Mouse (Mus musculus): Measurements from ENCODE around the gene Lrrc61.

Gene Lrrc61

GRCm38 (mm10) chr6:48546858-48547257 is 7.7 kb upstream of the Lrrc61 start:
- no peak for DNase-seq (ENCODE audit: low spot score in 2 of 2)

- no peak for DNase-seq (ENCODE audit: low spot score in 2 of 2)
These were observed 6.3 kb upstream of the Lrrc61 start for GRCm38 (mm10) chr6:48548314-48548713.

- peak in 1 of 2 experiments; percentile 29 for DNase-seq (ENCODE audit: low spot score in 2 of 2)
These were observed 1.7 kb upstream of the Lrrc61 start for GRCm38 (mm10) chr6:48552918-48553317.

DNA sequence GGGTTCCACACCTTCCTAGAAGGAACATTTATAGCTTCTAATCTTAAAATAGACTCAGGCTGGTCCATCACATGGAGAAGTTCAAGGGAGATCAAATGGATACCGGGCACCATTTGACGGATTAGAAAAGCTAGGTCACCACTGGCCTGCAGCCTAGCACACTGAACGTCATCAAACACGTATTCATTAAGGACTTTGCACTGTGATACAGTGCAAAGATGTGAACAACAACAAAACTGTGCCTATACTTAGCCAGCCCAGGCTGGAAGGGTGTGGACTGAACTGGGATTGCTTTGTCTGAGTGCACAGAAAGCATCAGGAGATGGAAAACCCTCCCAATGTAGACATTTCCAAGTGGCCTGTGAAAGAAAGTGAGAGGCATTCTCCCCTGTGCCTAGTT is 777 bp upstream of the Lrrc61 start:
- no peak for DNase-seq (ENCODE audit: low spot score in 2 of 2)

GRCm38 (mm10) chr6:48555104-48555890 is 701 bp downstream of the Lrrc61 start:
- no peak for DNase-seq (ENCODE audit: low spot score in 2 of 2)

GRCm38 (mm10) chr6:48555956-48556355 is 1.4 kb downstream of the Lrrc61 start:
- DNase-seq (ENCODE audit: low spot score in 2 of 2): no peak

GRCm38 (mm10) chr6:48565693-48566310 is 11.2 kb downstream of the Lrrc61 start:
- no peak for DNase-seq (ENCODE audit: low spot score in 2 of 2)

- no peak for DNase-seq (ENCODE audit: low spot score in 2 of 2)
These were observed 11.7 kb downstream of the Lrrc61 start for GRCm38 (mm10) chr6:48566312-48566711.

DNA sequence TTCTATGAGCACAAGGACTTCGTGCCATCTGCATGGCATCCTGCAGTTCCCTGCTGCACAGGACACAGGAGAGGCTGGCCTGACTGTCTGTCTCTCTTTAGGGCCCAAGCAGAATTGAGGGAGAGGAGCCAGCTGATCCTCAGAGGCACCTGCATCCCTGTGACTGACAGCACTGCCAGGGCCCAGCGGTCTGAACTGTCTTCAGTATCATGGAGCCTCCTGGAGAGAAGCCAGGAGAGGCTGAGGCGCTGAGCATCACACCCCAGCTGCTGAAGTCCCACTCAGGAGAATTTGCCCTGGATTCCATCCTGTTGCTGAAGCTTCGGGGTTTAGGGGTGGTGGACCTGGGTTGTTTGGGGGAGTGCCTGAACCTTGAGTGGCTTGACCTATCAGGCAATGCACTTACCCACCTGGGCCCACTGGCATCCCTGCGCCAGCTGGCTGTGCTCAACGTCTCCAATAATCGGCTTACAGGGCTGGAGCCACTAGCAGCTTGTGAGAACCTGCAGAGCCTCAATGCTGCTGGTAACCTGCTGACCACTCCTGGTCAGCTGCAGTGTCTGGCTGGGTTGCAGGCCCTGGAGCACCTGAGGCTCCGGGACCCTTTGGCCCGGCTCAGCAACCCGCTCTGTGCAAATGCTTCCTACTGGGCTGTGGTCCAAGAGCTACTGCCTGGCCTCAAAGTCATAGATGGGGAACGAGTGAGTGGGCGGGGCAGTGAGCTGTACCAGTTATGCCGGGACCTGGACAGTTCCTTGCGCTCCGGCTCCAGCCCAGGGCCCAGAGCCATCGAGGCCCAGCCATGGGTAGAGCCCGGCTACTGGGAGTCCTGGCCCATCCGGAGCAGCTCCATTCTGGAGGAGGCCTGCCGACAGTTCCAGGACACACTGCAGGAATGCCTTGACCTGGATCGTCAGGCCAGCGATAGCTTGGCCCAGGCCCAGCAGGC is 13.7 kb downstream of the Lrrc61 start:
- DNase-seq (ENCODE audit: low spot score in 2 of 2): no peak

GRCm38 (mm10) chr6:48569065-48569807 is 14.6 kb downstream of the Lrrc61 start:
- no peak for DNase-seq (ENCODE audit: low spot score in 2 of 2)

DNA sequence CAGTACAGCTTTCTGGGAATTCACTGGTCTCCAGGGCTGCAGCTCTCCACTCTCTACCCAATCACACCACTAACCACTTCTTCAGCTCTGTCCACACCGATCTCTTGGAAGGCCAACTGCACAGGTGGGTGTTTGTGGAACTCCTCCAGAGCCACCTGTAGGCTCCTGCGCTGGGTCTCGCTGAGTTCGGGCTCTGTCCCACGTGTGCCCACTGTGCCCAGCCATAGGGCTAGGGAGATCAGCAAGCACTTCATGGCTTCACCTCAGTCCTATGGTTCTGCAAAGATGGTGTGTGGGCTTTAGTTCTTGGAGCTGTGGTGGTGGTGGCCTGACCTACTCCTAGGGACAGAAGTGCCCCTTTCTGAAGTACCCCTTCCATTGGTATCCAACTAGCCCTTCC is 17.4 kb downstream of the Lrrc61 start:
- DNase-seq (ENCODE audit: low spot score in 2 of 2): no peak

DNA sequence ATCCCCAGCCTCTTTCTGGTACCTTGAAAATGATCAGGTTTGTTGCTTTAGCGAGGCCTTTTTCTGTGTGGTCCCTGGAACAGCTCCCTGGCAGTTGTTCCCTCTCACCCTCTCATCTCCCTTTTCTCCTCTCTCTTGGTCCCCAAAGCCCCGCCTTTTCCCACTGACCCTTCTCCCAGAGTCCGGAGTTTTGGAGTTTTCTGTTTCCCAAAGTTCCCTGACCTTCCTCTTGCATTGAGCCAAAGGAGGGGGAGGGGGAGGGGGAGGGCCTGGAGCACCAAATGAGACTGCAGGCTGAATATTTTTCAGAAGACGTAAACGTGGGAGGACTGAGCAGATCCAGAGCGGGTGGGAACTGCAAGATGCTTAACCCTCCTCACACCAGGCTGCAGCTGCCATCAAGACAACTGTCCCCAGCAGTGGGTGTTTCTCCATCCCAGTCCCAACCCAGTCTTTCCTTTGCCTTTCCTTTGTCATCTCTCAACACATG is 18.0 kb downstream of the Lrrc61 start, which contains the start of gene Rarres2:
TSS of gene Rarres2 (minus strand) at position 218 of the 490 bp plus-strand sequence.
- no peak for DNase-seq (ENCODE audit: low spot score in 2 of 2)

DNA sequence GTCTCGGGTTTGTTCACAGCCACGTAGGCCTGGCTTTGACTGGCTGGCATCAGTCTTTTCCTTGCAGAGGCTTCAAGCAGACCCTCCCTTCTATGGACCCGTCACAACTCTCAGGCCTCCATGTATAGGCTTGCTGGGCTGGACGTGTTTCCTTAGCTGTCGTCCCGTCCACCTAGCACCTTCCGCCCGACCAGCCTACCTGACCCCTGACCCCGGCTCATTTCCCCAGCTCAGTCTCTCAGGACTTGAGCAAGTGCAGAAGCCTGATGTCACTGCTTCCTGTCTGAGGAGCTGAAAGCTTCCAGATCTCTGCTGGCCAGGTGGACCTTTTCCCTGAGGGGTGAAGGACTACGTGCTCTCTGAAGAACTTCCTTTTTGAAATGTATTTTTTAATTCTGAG is 18.7 kb downstream of the Lrrc61 start:
- no peak for DNase-seq (ENCODE audit: low spot score in 2 of 2)

- no peak for DNase-seq (ENCODE audit: low spot score in 2 of 2)
These were observed 19.4 kb downstream of the Lrrc61 start for GRCm38 (mm10) chr6:48573981-48574380.

- no peak for DNase-seq (ENCODE audit: low spot score in 2 of 2)
These were observed 24.1 kb downstream of the Lrrc61 start for GRCm38 (mm10) chr6:48578736-48579135.

DNA sequence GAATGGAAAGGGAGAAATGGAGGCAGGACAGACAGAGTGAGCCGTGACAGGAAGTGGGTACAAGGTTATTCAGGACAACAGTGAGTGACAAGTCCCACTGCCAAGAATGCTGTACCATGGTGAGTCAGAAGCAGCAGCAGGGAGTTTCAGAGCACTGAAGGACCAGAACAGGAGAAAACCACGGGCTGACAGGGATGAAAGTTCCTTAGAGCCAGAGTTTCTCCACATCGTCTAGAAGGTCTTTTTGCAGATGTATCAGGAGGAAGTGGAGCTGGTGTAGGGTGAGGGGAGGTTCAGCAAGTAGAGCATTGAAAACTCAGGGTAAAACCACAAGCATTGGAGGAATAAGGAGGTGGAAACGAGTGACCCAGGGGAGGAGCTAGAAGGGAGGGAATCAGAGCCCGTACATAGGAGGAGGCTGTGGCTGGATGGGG is 24.6 kb downstream of the Lrrc61 start:
- no peak for DNase-seq (ENCODE audit: low spot score in 2 of 2)

DNA sequence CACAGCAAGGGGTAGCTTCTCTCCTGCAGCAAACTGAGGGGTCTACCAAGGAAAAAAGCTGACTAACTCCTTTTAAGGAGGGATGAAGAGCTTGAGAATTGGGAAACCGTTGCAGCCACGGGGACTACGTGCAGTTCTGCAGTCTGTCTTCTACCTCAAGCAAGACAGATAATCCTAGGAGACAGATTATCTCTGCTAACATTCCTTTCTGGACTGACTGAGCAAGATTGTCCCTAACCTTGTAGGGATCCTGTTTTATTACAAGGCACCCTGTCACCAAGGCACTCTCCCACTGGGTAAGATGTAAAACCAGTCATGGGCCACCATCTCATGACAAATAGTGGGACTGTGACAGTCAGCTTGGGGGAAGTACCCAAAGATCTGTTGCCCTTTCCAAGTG is 26.7 kb downstream of the Lrrc61 start:
- DNase-seq (ENCODE audit: low spot score in 2 of 2): no peak

GRCm38 (mm10) chr6:48582037-48582436 is 27.4 kb downstream of the Lrrc61 start:
- DNase-seq (ENCODE audit: low spot score in 2 of 2): no peak

DNA sequence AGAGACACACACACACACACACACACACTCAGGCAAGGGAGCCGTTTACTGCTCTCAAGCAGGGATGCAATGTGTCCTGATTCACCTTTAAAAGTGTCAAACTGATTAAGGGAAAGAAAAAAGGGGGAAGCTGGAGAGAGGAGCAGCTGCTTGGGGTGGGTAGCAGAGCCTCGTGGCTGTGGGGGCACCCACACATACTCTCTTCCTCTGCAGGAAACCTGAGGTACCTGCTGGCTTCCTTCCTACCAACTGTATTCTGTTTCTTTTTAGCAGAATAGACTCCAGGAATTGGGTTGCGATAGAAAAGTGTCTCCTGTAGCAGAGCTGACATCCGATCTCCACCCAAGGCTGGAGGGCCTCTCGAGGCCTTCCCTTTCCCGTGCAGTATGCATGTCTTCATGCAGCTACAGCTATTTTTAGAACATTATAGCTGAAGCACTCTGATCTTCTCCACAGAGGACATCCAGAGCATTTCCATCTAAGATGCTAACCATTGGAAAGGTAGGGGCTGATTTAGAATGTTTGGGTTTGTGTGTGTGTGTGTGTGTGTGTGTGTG is 34.7 kb downstream of the Lrrc61 start, which contains the start of gene Gm45021:
TSS of gene Gm45021 (plus strand) at position 417 of the 557 bp plus-strand sequence.
- no peak for DNase-seq (ENCODE audit: low spot score in 2 of 2)

GRCm38 (mm10) chr6:48591221-48591845 is 36.7 kb downstream of the Lrrc61 start:
- DNase-seq (ENCODE audit: low spot score in 2 of 2): no peak

All from spleen, postnatal 14 days (tissue).